Mouse (Mus musculus) gastrocnemius, adult 2 months (tissue): ENCODE measurements around the gene Cdh16. TPM values are rescaled to one million over a fixed set of nuclear protein-coding genes. Genes with fewer than 3 reads are reported as not detected.
"Not testable (repeated sequence)": the region's sequence is repeated elsewhere in the genome, so short reads cannot be mapped to it uniquely, and the experiment has no call there.

Source experiments
- DNase-seq: peaks from one replicate; pipeline ENCODE4 v3.0.0; 2022
- H3K27ac ChIP-seq: fragments of 200-600 bp; 2 replicates; pipeline ENCODE4 v1.8.1; 2022; ENCODE audit warnings: mild to moderate bottlenecking
- H3K4me3 ChIP-seq: fragments of 200-600 bp; 2 replicates; pipeline ENCODE4 v1.8.1; 2022; ENCODE audit warnings: mild to moderate bottlenecking, moderate library complexity
- CTCF ChIP-seq: fragments of 200-600 bp; IDR thresholded peaks from 2 replicates; pipeline ENCODE4 v1.8.1; 2022; ENCODE audit warnings: antibody characterized with exemption, mild to moderate bottlenecking, moderate library complexity
- intact Hi-C: fragments of 180-260 bp; cut with DNase I; formaldehyde crosslinking; loops from one replicate; pipeline ENCODE4 v1.15.1; 2025
- total RNA-seq, 2 experiments: library from RNA; stranded (reverse); gene quantifications; 2 replicates each; pipeline ENCODE4 v1.2.3; 2021

Cdh16 gene
- total RNA-seq, 2 experiments from 2014 or later: not detected

DNA sequence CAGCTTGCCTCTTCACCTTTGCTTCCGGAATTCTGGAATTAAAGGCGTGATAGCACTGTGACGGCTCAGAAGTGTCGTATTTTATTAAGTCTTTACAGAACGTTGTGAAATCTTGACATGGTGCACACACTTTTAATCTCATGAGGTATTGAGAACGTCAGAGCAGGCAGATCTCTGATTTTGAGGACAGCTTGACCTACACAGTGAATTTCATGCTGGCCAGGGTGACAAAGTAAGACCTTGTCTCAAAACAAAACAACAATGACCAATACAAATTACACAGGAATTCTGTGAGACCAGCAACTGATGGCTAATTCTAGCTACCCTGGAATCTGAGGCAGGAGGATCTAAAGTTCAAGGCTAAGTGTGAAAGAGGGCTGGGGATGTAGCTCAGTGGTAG is 31.6 kb downstream of the Cdh16 start:
- no peak overlapping the region; the same call in 1 of the 2 replicates for H3K4me3 ChIP-seq
- no peak for DNase-seq
- no peak overlapping the region for H3K27ac ChIP-seq
- TF ChIP-seq CTCF: no peak
- intact Hi-C loops: no loop called here

DNA sequence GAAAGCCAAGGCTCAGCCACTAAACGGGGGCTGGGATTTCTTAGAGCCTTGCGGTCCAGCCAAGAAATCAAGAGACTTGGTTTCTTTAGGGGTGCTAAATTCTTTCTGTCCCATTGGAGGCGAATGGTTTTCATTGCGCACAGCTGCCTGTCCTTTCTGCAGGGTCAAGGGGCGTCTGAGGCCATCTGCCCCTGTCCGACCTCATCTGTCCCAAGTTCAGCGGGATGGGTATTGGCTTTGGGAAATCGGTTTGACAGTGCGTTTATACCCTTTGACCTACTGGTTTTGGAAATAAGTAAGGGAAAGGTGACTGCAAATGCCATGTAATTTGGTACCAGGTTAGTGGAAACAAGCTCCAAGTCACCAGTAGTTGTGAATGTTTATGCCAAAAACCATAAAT is 32.3 kb downstream of the Cdh16 start:
- H3K27ac ChIP-seq: peak overlapping the region; percentile 93
- H3K4me3 ChIP-seq: peak overlapping the region; percentile 93
- intact Hi-C loops: no loop called here
- TF ChIP-seq CTCF: no peak
- DNase-seq: no peak

- intact Hi-C loops: no loop called here
- Histone ChIP-seq H3K4me3 (peak within 1 kb of the TSS; percentile 93), H3K27ac (peak within 1 kb of the TSS; percentile 93)
- TF ChIP-seq CTCF: no peak
- DNase-seq: peak; percentile 90
Measured at GRCm38 (mm10) chr8:104591133-104591834, 32.9 kb downstream of the Cdh16 start, which contains the start of gene Pdp2. Gene Pdp2 (plus strand): TSS chr8:104591451.

DNA sequence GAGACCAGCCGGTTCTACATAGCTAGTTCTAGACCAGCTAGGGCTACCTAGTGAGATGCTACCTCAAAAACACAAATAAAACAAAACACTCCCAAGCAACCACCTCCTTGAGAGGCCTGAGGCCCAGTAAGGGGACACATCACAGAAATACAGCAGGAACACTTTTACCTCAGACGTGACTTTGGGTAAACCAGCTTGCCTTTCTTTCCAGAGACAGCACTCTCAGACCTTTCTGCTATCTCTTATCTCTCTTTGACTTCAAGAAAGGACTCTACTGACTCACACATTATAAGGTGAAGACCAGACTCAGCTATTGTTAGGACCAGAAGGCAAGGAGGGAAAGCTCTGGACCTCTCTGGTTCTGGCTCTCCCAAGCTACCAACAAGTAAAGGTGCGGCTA is 33.9 kb downstream of the Cdh16 start:
- H3K4me3 ChIP-seq: no peak overlapping the region
- DNase-seq: no peak
- H3K27ac ChIP-seq: peak overlapping the region; percentile 93
- no peak for TF ChIP-seq CTCF
- intact Hi-C loops: no loop called here

DNA sequence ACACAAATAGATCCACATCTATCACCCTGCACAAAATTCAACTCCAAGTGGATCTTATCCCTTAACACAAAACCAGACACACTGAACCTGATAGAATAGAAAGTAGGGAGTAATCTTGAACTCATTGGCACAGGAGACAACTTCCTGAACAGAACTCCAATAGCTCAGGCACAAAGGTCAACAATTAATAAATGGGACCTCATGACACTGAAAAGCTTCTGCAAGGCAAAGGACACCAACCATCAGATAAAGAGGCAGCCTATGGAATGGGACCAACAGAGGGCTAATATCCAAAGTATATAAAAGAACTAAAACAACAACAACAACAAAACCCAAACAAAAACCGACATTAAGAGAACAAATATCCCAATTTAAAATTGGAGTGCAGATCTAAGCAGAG is 39.7 kb downstream of the Cdh16 start:
- Histone ChIP-seq H3K27ac (no peak overlapping the region), H3K4me3 (no peak overlapping the region)
- DNase-seq: no peak
- intact Hi-C loops: no loop called here
- no peak for TF ChIP-seq CTCF

GRCm38 (mm10) chr8:104577606-104578005 is 46.6 kb downstream of the Cdh16 start:
- H3K27ac ChIP-seq, H3K4me3 ChIP-seq, DNase-seq, intact Hi-C loops: not testable (repeated sequence)

DNA sequence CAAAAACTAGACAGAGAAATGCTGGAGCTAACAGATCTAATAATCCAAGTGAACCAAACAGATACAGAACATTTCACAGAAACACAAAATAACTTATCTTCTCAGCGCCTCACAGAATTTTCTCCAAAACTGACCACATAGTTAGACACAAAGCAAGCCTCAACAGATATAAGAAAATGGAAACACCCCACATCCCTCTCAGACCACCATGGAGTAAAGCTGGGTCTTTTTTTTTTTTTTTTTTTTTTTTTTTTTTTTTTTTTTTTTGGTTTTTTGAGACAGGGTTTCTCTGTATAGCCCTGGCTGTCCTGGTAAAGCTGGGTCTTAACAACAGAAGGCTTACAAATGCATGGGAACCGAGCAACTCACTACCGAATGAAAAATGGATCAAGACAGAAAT is 47.4 kb downstream of the Cdh16 start:
- intact Hi-C loops: no loop called here
- no peak overlapping the region for H3K4me3 ChIP-seq
- H3K27ac ChIP-seq: no peak overlapping the region
- TF ChIP-seq CTCF: no peak
- no peak for DNase-seq

- DNase-seq: peak; percentile 88
- peak; percentile 93 for TF ChIP-seq CTCF
- intact Hi-C loops: loop anchor here (2.0 to 5.0 kb wide), 3 partner anchors 36 to 226 kb away; partner anchors contain the start of genes Car7 and Nae1
- Histone ChIP-seq H3K27ac (peak overlapping the region; percentile 74), H3K4me3 (peak overlapping the region; percentile 68)
Measured at GRCm38 (mm10) chr8:104570436-104571343, 53.5 kb downstream of the Cdh16 start.

GRCm38 (mm10) chr8:104569559-104569958 is 54.6 kb downstream of the Cdh16 start:
- peak; percentile 33 for DNase-seq
- TF ChIP-seq CTCF: peak; percentile 60
- H3K4me3 ChIP-seq: no peak overlapping the region
- intact Hi-C loops: loop anchor here (10.0 kb wide), 2 partner anchors 325 to 425 kb away; partner anchors contain the start of gene Tk2
- peak overlapping the region; percentile 35; the same call in 1 of the 2 replicates for H3K27ac ChIP-seq

DNA sequence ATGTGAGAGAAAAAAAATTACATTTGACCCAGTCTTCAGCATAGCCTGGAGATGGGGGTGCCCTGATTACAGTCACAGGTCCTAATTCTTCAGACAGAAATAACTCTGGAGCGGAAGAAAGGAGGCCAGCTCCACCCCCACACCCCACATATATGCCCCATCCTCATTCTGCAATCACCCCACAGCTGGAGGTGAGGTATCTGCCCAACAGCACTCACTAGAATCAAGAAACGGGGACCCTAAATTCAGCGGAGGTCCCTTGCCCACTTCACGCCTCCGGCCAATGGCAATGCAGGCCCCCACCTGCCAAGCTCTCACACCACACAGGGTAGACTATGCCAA is 58.8 kb downstream of the Cdh16 start:
- no peak for TF ChIP-seq CTCF
- intact Hi-C loops: loop anchor here (10.0 kb wide), 2 partner anchors 321 to 421 kb away; partner anchors contain the start of gene Tk2
- Histone ChIP-seq H3K27ac (no peak overlapping the region), H3K4me3 (no peak overlapping the region)
- no peak for DNase-seq

- H3K27ac ChIP-seq: no peak overlapping the region
- H3K4me3 ChIP-seq: peak overlapping the region; percentile 38
- intact Hi-C loops: loop anchor here (10.0 kb wide), 2 partner anchors 320 to 420 kb away; partner anchors contain the start of gene Tk2
- DNase-seq: peak; percentile 90
- peak; percentile 75 for TF ChIP-seq CTCF
Measured at GRCm38 (mm10) chr8:104564633-104565456, 59.4 kb downstream of the Cdh16 start.

DNA sequence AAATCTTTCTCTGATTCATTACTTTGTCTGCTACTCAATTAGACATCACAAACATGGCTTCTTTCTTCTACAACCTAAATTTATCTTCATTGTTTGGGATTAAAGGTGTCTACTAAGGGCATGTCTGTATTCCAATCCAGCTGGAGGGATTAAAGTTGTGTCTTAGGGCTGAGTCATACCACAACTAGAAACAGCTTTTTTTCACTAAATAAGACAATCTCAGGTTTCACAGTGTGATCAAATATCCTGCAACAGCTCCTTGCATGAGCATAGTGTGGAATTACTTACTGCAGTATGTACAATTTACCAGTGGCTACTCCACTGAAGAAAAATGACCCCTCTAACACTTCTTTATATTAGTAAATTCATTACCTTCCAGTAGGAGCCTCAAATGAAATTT is 63.5 kb downstream of the Cdh16 start:
- Histone ChIP-seq H3K27ac (no peak overlapping the region), H3K4me3 (no peak overlapping the region)
- no peak for DNase-seq
- TF ChIP-seq CTCF: no peak
- intact Hi-C loops: loop anchor here (10.0 kb wide), 2 partner anchors 316 to 416 kb away; partner anchors contain the start of gene Tk2
